Mouse (Mus musculus) embryonic fibroblast, embryonic 13.5 days (primary cell): ENCODE measurements around the gene M6pr.

ENCODE experiments used
- CTCF ChIP-seq: IDR thresholded peaks from 2 replicates; pipeline ENCODE4 v1.5.1; 2011; ENCODE audit warnings: mild to moderate bottlenecking, control low read depth, low read length, moderate library complexity, borderline replicate concordance; ENCODE audit not compliant: insufficient read depth
- POLR2A ChIP-seq: IDR thresholded peaks from 2 replicates; pipeline ENCODE4 v1.6.1; 2011; ENCODE audit warnings: low read depth, mild to moderate bottlenecking, control low read depth, low read length, moderate library complexity

GRCm38 (mm10) chr6:122337546-122337945 is 29.0 kb downstream of the M6pr start:
- TF ChIP-seq POLR2A (no peak), CTCF (no peak)
